26 mouse cellular contexts compared by ENCODE assay signal in the genomic region with DNA sequence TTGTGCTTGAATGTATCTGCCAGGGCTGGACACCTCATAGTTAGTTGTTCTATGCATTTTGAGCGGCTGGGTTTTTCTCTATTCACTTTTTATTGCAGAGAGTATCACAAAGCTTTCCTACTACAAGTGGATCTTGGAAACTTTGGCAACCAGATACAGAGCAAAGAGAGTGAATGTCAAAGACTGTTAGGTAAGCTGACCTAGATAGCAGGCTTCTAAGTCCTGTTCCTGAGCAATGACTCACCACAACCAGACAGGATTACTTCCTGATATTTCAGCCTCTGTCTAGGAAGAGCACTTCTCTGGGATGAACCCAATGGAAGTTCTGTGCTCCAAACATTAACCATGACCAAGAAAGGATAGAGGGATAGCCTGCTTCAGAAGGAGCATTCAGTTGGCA. TPM values are rescaled to one million over a fixed set of nuclear protein-coding genes. Genes with fewer than 3 reads are reported as not detected.
"Had no signal": no experiment of that assay in that cellular context is flagged by ENCODE, and none has a peak within 500 bp of the region (broad histone marks: within the 10 kb centered on the region; RNA-seq: fewer than 3 reads in every experiment).

No protein-coding gene starts in this region.

- H3K27ac ChIP-seq: liver, embryonic 15.5 days; lung, embryonic 15.5 days; macrophage; midbrain, embryonic 13.5 days; midbrain, embryonic 15.5 days; neural tube, embryonic 12.5 days had no signal

- H3K9me3 ChIP-seq: liver, embryonic 15.5 days; lung, embryonic 15.5 days; midbrain, embryonic 13.5 days; midbrain, embryonic 15.5 days; neural tube, embryonic 12.5 days had no signal

- H3K4me3 ChIP-seq: liver, embryonic 15.5 days; lung, embryonic 15.5 days; midbrain, embryonic 13.5 days; midbrain, embryonic 15.5 days; neural tube, embryonic 12.5 days had no signal

- H3K27me3 ChIP-seq: liver, embryonic 15.5 days; lung, embryonic 15.5 days; midbrain, embryonic 13.5 days; midbrain, embryonic 15.5 days; neural tube, embryonic 12.5 days had no signal

- H3K4me1 ChIP-seq: liver, embryonic 15.5 days; lung, embryonic 15.5 days; midbrain, embryonic 13.5 days; midbrain, embryonic 15.5 days; neural tube, embryonic 12.5 days had no signal

- H3K36me3 ChIP-seq: liver, embryonic 15.5 days; lung, embryonic 15.5 days; midbrain, embryonic 13.5 days; midbrain, embryonic 15.5 days; neural tube, embryonic 12.5 days had no signal

- DNase-seq: liver, postnatal 0 days; lung, adult 2 months; lung, postnatal 14 days; lung, postnatal 36 days; retina, postnatal 1 day; right cerebral cortex, adult 18-20 months; right cerebral cortex, postnatal 25 days; right cerebral cortex, postnatal 4 days; spleen, adult 18-20 months; thymus, adult 2 months; thymus, postnatal 25 days; thymus, postnatal 4 days had no signal

RNA-seq across cellular contexts. Expression of a gene that starts 40.3 kb away (rescaled TPM):
- total RNA-seq: megakaryocyte progenitor cell, adult 5-6 weeks; midbrain, postnatal 0 days; monocyte, adult 5-6 weeks; neutrophil, adult 5-6 weeks had no signal
- polyA plus RNA-seq: liver, embryonic 15.5 days; liver, postnatal 0 days; lung, adult 2 months; lung, postnatal 0 days; macrophage; midbrain, embryonic 11.5 days; small intestine, adult 2 months; stomach, embryonic 16.5 days; thymus, adult 2 months had no signal
